Mouse (Mus musculus): Measurements from ENCODE around the gene Plet1.

- TF ChIP-seq POLR2A (IDR thresholded peaks at IDR 0.05; ENCODE audit: low read depth, low read length) (no peak), CTCF (conservative IDR thresholded peaks at IDR 0.05; ENCODE audit: insufficient read depth, insufficient read length, low read depth, low read length) (no peak)
Measured at GRCm38 (mm10) chr9:50536603-50537135, 42.3 kb downstream of the Plet1 start.
